Mouse (Mus musculus) spleen, postnatal 4 days (tissue): ENCODE results near the gene Anapc15.
"Not testable (repeated sequence)": the region's sequence is repeated elsewhere in the genome, so short reads cannot be mapped to it uniquely, and the experiment has no call there.

Experiments
- DNase-seq, 2 experiments: peaks; one replicate each; pipeline ENCODE4 v3.0.0; 2022; ENCODE audit warnings: low spot score in 2 of 2

Gene Anapc15

DNA sequence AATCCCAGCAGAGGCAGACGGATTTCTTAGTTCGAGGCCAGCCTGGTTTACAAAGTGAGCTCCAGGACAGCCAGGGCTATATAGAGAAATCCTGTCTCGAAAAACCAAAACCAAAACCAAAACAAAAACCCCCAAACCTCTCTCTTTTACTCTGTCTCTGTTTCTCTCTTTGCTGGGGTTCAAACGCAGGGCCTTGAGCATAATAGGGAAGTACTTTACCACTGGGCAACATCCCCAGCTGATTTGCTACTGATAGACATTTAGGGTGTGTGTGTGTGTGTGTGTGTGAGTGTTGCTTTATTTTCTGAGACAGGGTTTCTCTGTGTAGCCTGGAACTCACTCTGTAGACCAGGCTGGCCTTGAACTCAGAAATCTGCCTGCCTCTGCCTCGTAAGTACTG is 85.5 kb downstream of the Anapc15 start:
- not testable (repeated sequence) for DNase-seq
